In genomic region chr14:87337950-87338526, GRCm38 (mm10) we compare ENCODE assay signal across 24 mouse cellular contexts.
DNase-seq lines count a peak whose midpoint lies in the region; ATAC-seq and TF ChIP-seq lines count a peak whose summit lies in the region.
"Had no signal": no experiment of that assay in that cellular context is flagged by ENCODE, and none has a peak within 500 bp of the region (broad histone marks: within the 10 kb centered on the region; RNA-seq: fewer than 3 reads in every experiment).

No protein-coding gene starts in this region.

- peak; percentile 85 for ATAC-seq in forebrain, postnatal 0 days
- ATAC-seq in midbrain, embryonic 13.5 days: no peak
- ATAC-seq: intestine, postnatal 0 days; midbrain, embryonic 15.5 days had no signal

- no peak overlapping the region for H3K4me2 ChIP-seq in forebrain, postnatal 0 days (ENCODE audit: low read depth)
- H3K4me2 ChIP-seq in midbrain, embryonic 13.5 days (replicated peaks): no peak overlapping the region
- H3K4me2 ChIP-seq: embryonic facial prominence, embryonic 15.5 days; hindbrain, embryonic 12.5 days; liver, embryonic 13.5 days; lung, embryonic 14.5 days; midbrain, embryonic 15.5 days; neural tube, embryonic 13.5 days had no signal

- 41% methylated on average over 8 of the region's 8 CpGs for WGBS in forebrain, postnatal 0 days
- WGBS in midbrain, embryonic 13.5 days: 63% methylated on average over 8 of the region's 8 CpGs

- TF ChIP-seq CTCF in forebrain, postnatal 0 days (IDR thresholded peaks at IDR 0.05; ENCODE audit: low read depth): no peak

- H3K27ac ChIP-seq in forebrain, postnatal 0 days (ENCODE audit: low read depth, low read length): no peak overlapping the region
- H3K27ac ChIP-seq in midbrain, embryonic 13.5 days: no peak overlapping the region
- H3K27ac ChIP-seq: embryonic facial prominence, embryonic 15.5 days; hindbrain, embryonic 12.5 days; left cerebral cortex, adult 2 months; liver, embryonic 13.5 days; midbrain, embryonic 15.5 days; neural tube, embryonic 13.5 days had no signal

- peak; percentile 13 to 43 for DNase-seq in layer of hippocampus, adult 18-20 months (ENCODE audit: low spot score in 2 of 2)
- no peak for DNase-seq in layer of hippocampus, postnatal 25 days (ENCODE audit: extremely low spot score in 1 of 2, low spot score in 1 of 2)
- peak; percentile 31 for DNase-seq in right cerebral cortex, postnatal 10 days (ENCODE audit: low spot score in 2 of 2)
- no peak for DNase-seq in right cerebral cortex, postnatal 36 days (ENCODE audit: low spot score in 2 of 2)
- peak; percentile 67 for DNase-seq in forebrain, postnatal 0 days
- no peak for DNase-seq in adrenal gland, postnatal 14 days
- DNase-seq: adrenal gland, adult 8-10 months; B cell, adult 2 months; cerebellum, adult 9-10 months; gastrocnemius, postnatal 36 days; kidney, postnatal 36 days; liver, embryonic 13.5 days; retina, postnatal 1 day; spleen, adult 18-20 months had no signal

- H3K9me3 ChIP-seq in forebrain, postnatal 0 days (ENCODE audit: low read length): no peaks in the 10 kb centered on the region
- H3K9me3 ChIP-seq in midbrain, embryonic 13.5 days: no peaks in the 10 kb centered on the region
- H3K9me3 ChIP-seq: embryonic facial prominence, embryonic 15.5 days; hindbrain, embryonic 12.5 days; liver, embryonic 13.5 days; megakaryocyte, embryonic 14.5 days; midbrain, embryonic 15.5 days; neural tube, embryonic 13.5 days had no signal

- no peaks in the 10 kb centered on the region for H3K4me1 ChIP-seq in forebrain, postnatal 0 days (ENCODE audit: insufficient read depth)
- no peaks in the 10 kb centered on the region for H3K4me1 ChIP-seq in midbrain, embryonic 13.5 days (replicated peaks)
- H3K4me1 ChIP-seq: embryonic facial prominence, embryonic 15.5 days; hindbrain, embryonic 12.5 days; liver, embryonic 13.5 days; megakaryocyte, embryonic 14.5 days; midbrain, embryonic 15.5 days; neural tube, embryonic 13.5 days had no signal

- H3K36me3 ChIP-seq in forebrain, postnatal 0 days (ENCODE audit: insufficient read depth): no peaks in the 10 kb centered on the region
- no peaks in the 10 kb centered on the region for H3K36me3 ChIP-seq in midbrain, embryonic 13.5 days
- H3K36me3 ChIP-seq: embryonic facial prominence, embryonic 15.5 days; hindbrain, embryonic 12.5 days; liver, embryonic 13.5 days; midbrain, embryonic 15.5 days; neural tube, embryonic 13.5 days had no signal

- H3K9ac ChIP-seq in forebrain, postnatal 0 days: no peak overlapping the region
- no peak overlapping the region for H3K9ac ChIP-seq in midbrain, embryonic 13.5 days (replicated peaks)
- H3K9ac ChIP-seq: embryonic facial prominence, embryonic 15.5 days; hindbrain, embryonic 12.5 days; liver, embryonic 13.5 days; lung, embryonic 14.5 days; midbrain, embryonic 15.5 days; neural tube, embryonic 13.5 days had no signal

- H3K27me3 ChIP-seq in forebrain, postnatal 0 days (ENCODE audit: insufficient read depth, low read length): no peaks in the 10 kb centered on the region
- no peaks in the 10 kb centered on the region for H3K27me3 ChIP-seq in midbrain, embryonic 13.5 days
- H3K27me3 ChIP-seq: embryonic facial prominence, embryonic 15.5 days; hindbrain, embryonic 12.5 days; liver, embryonic 13.5 days; megakaryocyte, embryonic 14.5 days; midbrain, embryonic 15.5 days; neural tube, embryonic 13.5 days had no signal

- no peak overlapping the region for H3K4me3 ChIP-seq in forebrain, postnatal 0 days (ENCODE audit: low read depth, low read length)
- no peak overlapping the region for H3K4me3 ChIP-seq in midbrain, embryonic 13.5 days (replicated peaks)
- H3K4me3 ChIP-seq: embryonic facial prominence, embryonic 15.5 days; hindbrain, embryonic 12.5 days; left cerebral cortex, adult 2 months; liver, embryonic 13.5 days; megakaryocyte, embryonic 14.5 days; midbrain, embryonic 15.5 days; myocyte; neural tube, embryonic 13.5 days had no signal

Comparison
In these comparisons a context has a peak if more than half of its experiments do, and no peak if none do; other contexts are left out.
1. DNase-seq: peak in layer of hippocampus, adult 18-20 months (2 of 2), right cerebral cortex, postnatal 10 days (2 of 2) and forebrain, postnatal 0 days (single experiment); none in layer of hippocampus, postnatal 25 days (0 of 2), right cerebral cortex, postnatal 36 days (0 of 2) and adrenal gland, postnatal 14 days (single experiment).